Mouse (Mus musculus) G1E (cell line): ENCODE measurements around the gene Gm3371.
"Not testable (repeated sequence)": the region's sequence is repeated elsewhere in the genome, so short reads cannot be mapped to it uniquely, and the experiment has no call there.

Experiments
- CTCF ChIP-seq: IDR thresholded peaks from 2 replicates; pipeline ENCODE4 v1.5.1; 2012; ENCODE audit warnings: low read depth, low read length, inconsistent platforms, mixed read lengths
- POLR2AphosphoS5 ChIP-seq: IDR thresholded peaks from 2 replicates; pipeline ENCODE4 v1.6.1; 2012; ENCODE audit warnings: low read depth, low read length, inconsistent platforms; ENCODE audit not compliant: insufficient replicate concordance

GRCm38 (mm10) chr14:44362301-44362700 is 48.2 kb downstream of the Gm3371 start:
- TF ChIP-seq CTCF, POLR2AphosphoS5: not testable (repeated sequence)
